Mouse (Mus musculus) Muller cell, postnatal 12 days (primary cell): ENCODE data around the gene Hemk1.

Experiments
- DNase-seq: peaks from one replicate; pipeline ENCODE4 v3.0.0-alpha.2; 2015; ENCODE audit errors: inconsistent ontology term

Gene Hemk1

GRCm38 (mm10) chr9:107343146-107343943 lies 5.2 kb upstream of the Hemk1 start:
- no peak for DNase-seq

DNA sequence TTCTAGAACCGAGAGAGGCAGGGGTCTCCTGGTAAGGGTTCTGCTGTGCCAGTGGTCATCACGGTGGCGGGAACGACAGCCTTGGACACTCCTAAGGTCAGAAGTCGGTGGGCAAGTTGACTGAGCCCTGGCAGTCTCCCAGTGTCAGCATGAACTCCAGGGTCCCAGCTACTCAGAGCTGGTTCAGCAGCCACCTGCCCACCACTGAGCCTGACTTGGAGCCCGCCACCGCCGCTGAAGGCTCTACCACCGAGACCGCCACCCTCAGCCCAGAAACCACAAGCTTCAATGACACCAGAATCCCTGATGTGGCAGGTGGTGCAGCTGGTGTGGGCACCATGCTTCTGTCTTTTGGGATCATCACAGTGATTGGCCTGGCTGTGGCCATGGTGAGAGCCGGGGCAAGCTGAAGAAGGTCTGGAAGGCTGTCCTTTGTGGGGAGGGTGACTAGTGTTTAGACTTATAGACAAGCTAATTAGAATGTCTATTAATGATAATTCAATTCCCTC lies 4.1 kb upstream of the Hemk1 start:
- DNase-seq, result no peak

DNA sequence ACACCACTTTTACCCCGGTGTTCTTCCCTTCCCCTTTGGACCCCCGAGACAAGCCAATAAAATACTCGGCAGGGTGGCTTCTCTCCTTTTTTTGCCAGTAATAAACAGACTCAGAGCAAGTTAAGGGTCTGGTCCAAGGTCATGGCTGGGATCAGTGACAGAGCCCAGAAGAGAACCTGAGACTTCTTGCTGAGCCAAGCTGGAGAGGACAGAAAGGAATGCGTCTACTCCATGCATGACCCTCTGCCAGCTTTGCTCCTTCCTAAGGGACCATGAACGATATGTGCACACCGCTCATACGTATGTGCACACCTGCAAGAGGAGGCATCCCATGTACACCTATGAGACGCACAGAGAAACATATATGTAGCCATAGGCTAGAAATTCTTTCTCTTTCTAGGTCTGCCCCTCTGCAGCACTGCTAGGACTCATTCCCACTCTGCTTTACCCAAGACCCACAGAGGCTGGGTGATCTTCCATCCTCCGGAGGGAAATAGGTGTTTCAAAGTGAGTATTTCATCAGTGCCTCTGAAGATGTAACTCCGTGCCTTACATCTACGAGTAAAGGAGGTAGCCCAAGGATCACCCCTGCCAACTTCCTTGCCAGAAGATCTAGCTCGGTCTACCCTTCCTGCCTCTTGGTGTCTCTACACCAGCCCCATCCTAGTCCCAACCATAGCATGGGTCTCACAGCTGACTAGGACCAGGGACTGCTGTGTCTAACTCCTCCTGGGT lies 2.9 kb upstream of the Hemk1 start:
- no peak for DNase-seq

DNA sequence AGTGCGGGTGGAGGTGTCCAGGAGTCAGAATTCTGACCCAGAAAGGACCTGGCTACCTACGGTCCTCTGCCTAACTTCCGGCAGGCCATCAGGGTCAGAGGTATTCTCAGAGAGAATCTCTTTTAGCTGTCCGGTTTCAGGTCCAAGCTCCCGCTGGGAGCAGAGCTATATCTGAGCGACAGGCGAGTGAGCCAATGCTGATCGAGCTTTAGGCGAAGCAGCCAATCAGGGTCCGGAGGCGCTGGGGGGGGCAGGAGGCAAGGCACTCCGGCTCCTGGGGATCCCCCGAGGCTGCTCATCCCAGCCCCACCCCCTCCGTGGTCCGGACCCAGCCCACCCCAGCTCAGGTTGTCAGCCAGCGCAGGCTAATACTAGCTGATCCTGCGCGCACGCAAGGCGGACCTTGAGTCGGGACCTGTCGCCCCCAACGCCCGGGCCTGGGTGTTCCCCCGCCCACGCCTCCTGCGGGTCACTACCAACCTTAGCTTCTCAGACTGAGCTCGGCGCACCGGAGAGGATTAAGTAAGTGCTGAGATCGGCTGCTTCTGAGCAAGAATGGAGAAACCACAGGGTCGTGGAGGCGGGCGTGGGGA lies 2.2 kb upstream of the Hemk1 start, which contains the start of gene 6430571L13Rik:
6430571L13Rik (plus strand) TSS at position 336 of the 593 bp plus-strand sequence.
- DNase-seq, result peak; percentile 96

DNA sequence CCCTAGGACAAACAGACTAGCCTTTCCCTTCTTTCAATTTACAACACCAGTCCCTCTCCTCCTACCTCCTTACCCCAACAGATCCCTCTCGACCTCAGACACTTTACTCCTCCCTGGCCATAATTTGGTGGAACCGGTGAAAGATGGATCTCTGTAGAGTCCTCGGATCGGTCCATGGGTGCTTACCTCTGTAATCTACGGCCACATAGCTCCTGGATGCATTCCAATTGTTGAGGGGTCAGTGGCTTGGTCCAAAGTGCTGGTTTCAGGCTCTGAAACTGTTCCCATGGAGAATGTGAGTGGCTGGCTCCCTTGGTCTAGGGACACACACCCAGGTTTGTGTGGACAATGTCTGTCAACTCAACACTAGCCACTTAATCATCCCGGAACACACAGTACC lies 1.8 kb downstream of the Hemk1 start:
- no peak for DNase-seq

GRCm38 (mm10) chr9:107335909-107336308 lies 2.2 kb downstream of the Hemk1 start:
- DNase-seq, result peak; percentile 70

DNA sequence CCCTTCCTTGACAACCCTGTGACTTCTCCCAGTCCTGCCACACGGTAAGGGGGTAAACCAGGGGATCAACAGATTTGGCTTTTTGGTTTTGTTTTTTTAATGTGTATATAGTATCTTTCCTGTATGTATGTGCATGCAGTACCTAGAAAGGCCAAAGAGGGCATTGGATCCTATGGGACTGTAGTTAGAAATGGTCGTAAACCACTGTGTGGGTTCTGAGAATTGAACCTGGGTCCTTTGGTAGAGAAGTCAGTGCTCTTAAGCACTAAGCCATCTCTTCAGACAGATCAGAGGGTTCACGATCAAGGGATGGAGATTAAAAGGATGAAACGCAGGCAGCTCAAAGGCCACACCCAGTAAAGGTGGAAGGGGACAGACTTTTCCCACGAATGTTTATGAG lies 3.1 kb downstream of the Hemk1 start:
- no peak for DNase-seq

GRCm38 (mm10) chr9:107334356-107334755 lies 3.8 kb downstream of the Hemk1 start:
- no peak for DNase-seq

DNA sequence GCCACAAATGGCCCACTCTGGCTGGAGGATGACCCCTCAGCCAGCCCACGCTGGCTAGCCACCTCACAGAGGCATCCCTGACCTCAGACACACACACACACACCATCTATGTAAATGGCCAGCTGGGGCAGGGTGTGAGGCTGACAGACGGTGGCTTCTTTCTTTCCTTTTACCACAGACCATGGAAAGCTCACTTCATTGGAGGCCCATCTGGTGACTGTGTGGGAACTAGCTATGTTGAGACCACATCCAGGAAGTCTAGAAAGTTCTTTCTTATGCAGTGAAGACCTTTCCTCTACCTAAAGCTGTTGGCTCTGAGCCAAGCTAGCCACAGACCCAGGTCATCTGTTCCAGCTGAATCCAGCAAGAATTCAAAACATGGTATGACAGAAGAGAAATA lies 4.5 kb downstream of the Hemk1 start:
- no peak for DNase-seq

GRCm38 (mm10) chr9:107330791-107331190 lies 7.4 kb downstream of the Hemk1 start:
- DNase-seq, result no peak

- DNase-seq, result no peak
Observed at GRCm38 (mm10) chr9:107327879-107328620, 10.1 kb downstream of the Hemk1 start.

GRCm38 (mm10) chr9:107325904-107326303 lies 12.2 kb downstream of the Hemk1 start:
- no peak for DNase-seq

DNA sequence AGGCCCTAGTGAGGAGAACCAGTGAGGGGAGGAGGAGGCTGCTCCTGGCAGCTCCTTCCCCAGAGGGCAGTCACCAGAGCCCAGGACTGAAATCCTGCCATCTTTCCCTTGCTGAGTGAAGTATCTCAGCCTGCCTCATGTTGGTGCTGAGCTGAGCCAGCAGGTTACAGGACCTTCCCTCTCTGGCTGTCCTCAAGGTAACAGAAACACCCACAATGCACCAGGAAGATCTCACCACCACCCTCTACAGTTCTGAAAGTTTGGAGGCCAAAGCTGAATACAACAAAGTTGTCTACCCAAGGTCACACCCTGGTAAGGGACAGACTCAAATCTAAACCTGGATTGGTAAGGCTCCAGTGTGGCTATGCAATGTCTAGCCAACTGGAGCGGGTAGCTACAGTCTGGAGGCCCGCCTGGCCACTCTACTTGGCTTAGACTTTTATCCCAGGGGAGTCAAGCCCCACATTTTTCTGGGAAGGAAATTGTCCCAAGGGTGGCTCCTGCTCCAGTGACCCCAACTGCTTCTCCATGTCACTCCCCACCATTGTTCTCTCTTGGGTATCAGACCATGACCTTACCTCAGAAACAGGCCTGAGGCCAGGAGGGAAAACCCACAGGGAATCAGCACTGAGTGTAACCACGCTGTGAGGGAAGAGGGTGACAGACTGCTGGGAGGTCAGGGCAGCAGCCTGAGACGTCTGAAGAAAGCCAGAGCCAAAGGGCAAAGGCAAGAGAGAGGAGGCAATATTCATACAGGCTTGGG lies 13.2 kb downstream of the Hemk1 start:
- DNase-seq, result no peak

GRCm38 (mm10) chr9:107323558-107323957 lies 14.6 kb downstream of the Hemk1 start:
- no peak for DNase-seq

GRCm38 (mm10) chr9:107322461-107323050 lies 15.6 kb downstream of the Hemk1 start:
- DNase-seq, result no peak

GRCm38 (mm10) chr9:107315791-107316190 lies 22.4 kb downstream of the Hemk1 start:
- no peak for DNase-seq

DNA sequence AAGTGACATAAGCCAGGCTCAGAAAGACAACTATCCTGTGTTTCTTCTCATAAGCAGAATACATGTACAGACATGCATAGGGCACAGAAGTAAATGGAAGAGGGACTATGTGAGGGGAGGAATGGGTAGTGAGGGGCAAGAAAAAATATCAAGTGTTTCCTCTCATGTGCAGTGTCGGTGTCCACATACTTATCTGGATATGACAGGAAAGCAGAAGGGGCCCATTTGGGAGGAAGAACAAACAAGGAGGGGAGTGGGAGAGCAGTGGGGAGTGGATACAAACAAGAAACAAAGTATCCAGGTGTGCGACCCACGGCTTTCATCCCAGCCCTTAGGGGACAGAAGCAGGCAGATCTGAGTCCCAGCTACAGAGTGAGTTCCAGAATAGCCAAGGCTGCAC lies 24.2 kb downstream of the Hemk1 start:
- no peak for DNase-seq

- DNase-seq, result no peak
Observed at GRCm38 (mm10) chr9:107312811-107313584, 25.2 kb downstream of the Hemk1 start.

DNA sequence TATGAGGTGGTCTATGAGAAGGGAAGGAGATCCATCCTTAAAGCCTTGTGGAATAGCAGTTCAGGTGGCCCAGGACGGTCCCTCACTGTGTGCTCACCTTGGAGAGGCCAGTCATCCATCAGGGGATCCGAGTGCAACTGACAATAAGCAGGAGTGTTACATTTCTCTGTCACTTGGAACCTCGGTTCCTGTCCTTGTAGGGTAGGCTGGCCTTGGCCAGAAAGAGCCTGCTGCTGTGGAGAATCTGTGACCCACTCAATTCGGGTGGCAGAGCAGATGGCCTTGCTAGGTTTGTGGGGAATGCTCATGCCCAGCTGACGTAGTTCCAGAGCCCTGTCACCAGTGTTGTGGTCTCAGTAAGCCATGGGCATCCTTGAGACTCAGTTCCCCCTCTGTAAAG lies 28.6 kb downstream of the Hemk1 start:
- no peak for DNase-seq

GRCm38 (mm10) chr9:107309171-107309570 lies 29.0 kb downstream of the Hemk1 start:
- DNase-seq, result no peak
